Mouse (Mus musculus) heart, postnatal 14 days (tissue): ENCODE measurements around the gene Rbfox3. TPM values are rescaled to one million over a fixed set of nuclear protein-coding genes. Genes with fewer than 3 reads are reported as not detected.

ENCODE experiments used
- DNase-seq, 2 experiments: peaks; one replicate each; pipeline ENCODE4 v3.0.0; 2021 to 2022
- intact Hi-C: fragments of 180-260 bp; cut with DNase I; formaldehyde crosslinking; loops from one replicate; pipeline ENCODE4 v1.15.1; 2025
- long read RNA-seq, 2 experiments: library from polyadenylated mRNA; stranded (forward); transcript quantifications; one replicate each; pipeline ENCODE4 v2.0.0; 2021
- total RNA-seq, 2 experiments: library from RNA; stranded (reverse); gene quantifications; 2 replicates each; pipeline ENCODE4 v1.2.3; 2021

Rbfox3 gene
- total RNA-seq: under 1 TPM; 0.12 to 0.29 TPM
- long read RNA-seq, experiment 1: 0 reads
- long read RNA-seq, experiment 2, partial matches to known transcripts: 2 of 2 reads
- long read RNA-seq, experiment 2, other reads (novel, unspliced or antisense): 0 of 2 reads

- peak in 1 of 2 experiments; percentile 14 for DNase-seq
- intact Hi-C loops: loop anchor here (2.0 kb wide), 1 partner anchor 63 kb away; no protein-coding TSS in a partner anchor
Observed at GRCm38 (mm10) chr11:118911307-118912070, at the start of gene Rbfox3. Gene Rbfox3, minus strand, starts transcription at chr11:118911597.

GRCm38 (mm10) chr11:118960649-118961048 lies 49.3 kb upstream of the Rbfox3 start:
- no peak for DNase-seq
- intact Hi-C loops: no loop called here

- peak; percentile 62 to 71 for DNase-seq
- intact Hi-C loops: no loop called here
Observed at GRCm38 (mm10) chr11:118957070-118957471, 45.7 kb upstream of the Rbfox3 start.

- DNase-seq: no peak
- intact Hi-C loops: no loop called here
Observed at GRCm38 (mm10) chr11:118955016-118955415, 43.6 kb upstream of the Rbfox3 start.

GRCm38 (mm10) chr11:118945868-118946267 lies 34.5 kb upstream of the Rbfox3 start:
- intact Hi-C loops: no loop called here
- no peak for DNase-seq

- DNase-seq: no peak
- intact Hi-C loops: no loop called here
Observed at GRCm38 (mm10) chr11:118941268-118941667, 29.9 kb upstream of the Rbfox3 start.

GRCm38 (mm10) chr11:118940539-118940938 lies 29.1 kb upstream of the Rbfox3 start:
- DNase-seq: peak; percentile 8 to 10
- intact Hi-C loops: no loop called here

- intact Hi-C loops: no loop called here
- DNase-seq: no peak
Observed at GRCm38 (mm10) chr11:118939731-118940130, 28.3 kb upstream of the Rbfox3 start.

GRCm38 (mm10) chr11:118934925-118935324 lies 23.5 kb upstream of the Rbfox3 start:
- intact Hi-C loops: no loop called here

GRCm38 (mm10) chr11:118927081-118927480 lies 15.7 kb upstream of the Rbfox3 start:
- intact Hi-C loops: no loop called here
- no peak for DNase-seq

More at GRCm38 (mm10) chr11:118934925-118935324, 23.5 kb upstream of the Rbfox3 start:
- DNase-seq: no peak

GRCm38 (mm10) chr11:118921852-118922251 lies 10.5 kb upstream of the Rbfox3 start:
- no peak for DNase-seq
- intact Hi-C loops: no loop called here

GRCm38 (mm10) chr11:118916423-118917030 lies 5.1 kb upstream of the Rbfox3 start:
- intact Hi-C loops: no loop called here
- DNase-seq: no peak

GRCm38 (mm10) chr11:118915888-118916287 lies 4.5 kb upstream of the Rbfox3 start:
- intact Hi-C loops: no loop called here
- DNase-seq: no peak

- no peak for DNase-seq
- intact Hi-C loops: no loop called here
Observed at GRCm38 (mm10) chr11:118912686-118913085, 1.3 kb upstream of the Rbfox3 start.

GRCm38 (mm10) chr11:118910756-118911155 lies 641 bp downstream of the Rbfox3 start:
- DNase-seq: no peak
- intact Hi-C loops: loop anchor here (2.0 kb wide), 1 partner anchor 64 kb away; no protein-coding TSS in a partner anchor

- intact Hi-C loops: loop anchor here (2.0 kb wide), 1 partner anchor 65 kb away; no protein-coding TSS in a partner anchor
- no peak for DNase-seq
Observed at GRCm38 (mm10) chr11:118909814-118910201, 1.6 kb downstream of the Rbfox3 start.

GRCm38 (mm10) chr11:118908981-118909813 lies 2.2 kb downstream of the Rbfox3 start:
- no peak for DNase-seq
- intact Hi-C loops: no loop called here

GRCm38 (mm10) chr11:118908431-118908980 lies 2.9 kb downstream of the Rbfox3 start:
- intact Hi-C loops: no loop called here
- no peak for DNase-seq

GRCm38 (mm10) chr11:118907471-118908401 lies 3.7 kb downstream of the Rbfox3 start:
- no peak for DNase-seq
- intact Hi-C loops: no loop called here
